Mouse (Mus musculus): ENCODE results near the gene Park7.

The Park7 gene

DNA sequence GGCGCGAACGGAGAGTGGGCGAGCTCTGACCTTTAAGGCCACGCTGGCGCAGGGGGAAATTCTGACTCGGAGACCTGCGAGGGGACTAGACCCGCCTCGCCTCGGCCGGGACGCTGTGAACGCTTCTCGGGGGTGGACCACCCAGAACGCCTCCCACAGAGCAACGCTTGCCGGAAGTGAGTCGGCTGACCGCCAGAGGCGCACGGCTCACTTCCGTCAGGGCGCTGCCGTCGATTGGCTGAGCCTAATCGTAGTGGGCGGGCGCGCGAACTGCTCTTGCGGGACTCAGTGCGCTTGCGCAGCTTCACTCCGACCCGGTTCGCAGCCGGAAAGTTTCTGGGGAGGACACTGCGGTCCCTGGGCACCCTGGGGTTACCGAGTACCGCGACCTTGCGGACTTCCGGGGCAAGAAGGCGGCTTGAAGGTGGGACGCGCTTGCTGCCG lies at the start of gene Park7, which contains the start of gene Tnfrsf9:
Park7 (minus strand) TSS at position 148 of the 444 bp plus-strand sequence.
Tnfrsf9 (plus strand) TSS at position 273 of the 444 bp plus-strand sequence.
- DNase-seq, result peak; percentile 98 to 99

DNA sequence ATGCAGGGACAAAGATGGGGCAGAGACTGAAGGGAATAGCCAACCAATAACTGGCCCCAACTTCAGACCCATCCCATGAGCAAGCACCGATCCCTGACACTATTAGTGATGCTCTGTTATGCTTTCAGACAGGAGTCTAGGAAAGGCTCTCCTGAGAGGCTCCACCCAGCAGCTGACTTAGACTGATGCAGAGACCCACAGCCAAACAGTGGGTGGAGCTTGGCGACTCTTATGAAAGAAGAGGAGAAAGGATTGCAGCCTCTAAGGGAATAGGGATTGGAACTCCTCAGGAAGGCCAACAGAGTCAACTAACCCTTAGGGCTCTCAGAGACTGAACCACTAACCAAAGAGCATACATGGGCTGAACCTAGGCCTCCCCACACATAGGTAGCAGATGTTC lies 49.5 kb upstream of the Park7 start:
- no peak for DNase-seq

DNA sequence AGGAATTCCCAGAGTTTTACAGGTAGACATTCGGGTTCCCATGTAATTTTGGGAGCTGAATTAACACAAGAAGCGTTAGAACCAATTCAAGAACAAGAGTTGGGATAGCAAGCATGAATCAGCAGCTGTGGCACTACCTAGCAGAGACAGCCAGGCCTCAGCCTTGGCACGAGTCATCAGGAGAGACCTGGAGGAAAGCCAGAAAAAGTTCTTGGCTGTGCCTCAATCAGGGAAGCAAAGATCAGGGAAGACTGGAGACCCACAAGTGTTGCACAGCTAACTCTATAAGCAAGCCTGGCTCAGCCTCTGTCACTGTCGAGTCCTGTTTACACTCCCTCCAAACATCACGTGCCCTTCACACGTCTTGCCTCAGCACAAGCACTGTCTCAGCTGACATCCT lies 48.0 kb upstream of the Park7 start:
- peak; percentile 71 to 82 for DNase-seq

DNA sequence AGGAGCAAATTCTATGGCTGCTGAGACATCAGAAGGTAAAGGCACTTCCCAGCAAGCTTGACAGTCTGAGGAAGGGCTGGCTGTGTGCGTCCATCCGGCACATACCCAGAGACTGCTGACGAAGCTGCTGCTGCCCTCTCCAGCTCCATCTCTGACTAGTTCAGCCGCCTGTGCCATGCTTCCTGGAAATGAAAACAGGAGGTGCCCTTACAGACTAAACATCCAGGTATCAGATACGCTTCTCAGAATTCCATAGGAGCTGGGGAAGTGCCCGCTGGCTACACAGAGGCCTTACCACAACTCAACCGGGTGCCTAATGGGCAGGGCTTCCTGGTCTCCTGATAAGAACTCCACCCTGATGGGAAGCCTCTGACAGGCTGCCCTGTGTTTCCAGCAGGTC lies 44.3 kb upstream of the Park7 start:
- peak; percentile 42 to 44 for DNase-seq

- DNase-seq, result no peak
These were observed 42.8 kb upstream of the Park7 start for GRCm38 (mm10) chr4:150957106-150957458.

DNA sequence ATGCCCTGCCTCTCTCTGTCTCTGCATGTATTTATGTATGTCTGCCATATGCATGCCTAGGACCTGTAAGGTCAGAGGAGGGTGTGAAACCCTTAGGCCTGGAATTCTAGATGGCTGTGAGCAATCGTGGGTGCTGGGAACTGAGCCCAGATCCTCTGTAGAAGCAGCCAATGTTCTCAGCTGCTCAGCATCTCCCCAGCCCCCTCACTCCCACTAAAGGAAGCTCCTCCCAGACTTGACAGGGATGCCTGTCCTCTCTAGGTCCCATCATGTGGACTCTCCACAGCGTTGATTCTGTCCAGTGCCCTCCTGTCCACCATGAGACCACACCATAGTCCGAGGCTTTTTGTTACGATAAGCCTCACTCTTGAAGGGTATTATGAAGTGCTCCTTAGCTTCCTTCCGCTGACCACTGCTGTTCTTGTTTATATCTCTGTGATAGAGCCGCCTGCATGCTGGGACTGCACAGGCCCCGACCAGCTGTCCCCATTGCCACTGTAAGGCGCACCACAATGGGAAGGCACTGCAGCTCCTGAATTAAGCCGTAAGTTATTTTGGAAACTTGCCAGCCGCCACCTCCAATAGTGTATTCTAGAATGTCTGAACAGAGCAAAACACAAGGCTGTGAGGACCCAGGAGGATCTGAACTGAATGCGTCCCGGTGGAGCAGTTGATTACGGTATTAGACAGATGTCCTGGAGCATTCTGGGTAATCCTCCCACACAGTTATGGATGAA lies 42.3 kb upstream of the Park7 start:
- DNase-seq, result no peak

- no peak for DNase-seq
These were observed 36.7 kb upstream of the Park7 start for GRCm38 (mm10) chr4:150950972-150951371.

- DNase-seq, result no peak
These were observed 30.5 kb upstream of the Park7 start for GRCm38 (mm10) chr4:150944707-150945106.

- DNase-seq, result no peak
These were observed 25.9 kb upstream of the Park7 start for GRCm38 (mm10) chr4:150939991-150940651.

DNA sequence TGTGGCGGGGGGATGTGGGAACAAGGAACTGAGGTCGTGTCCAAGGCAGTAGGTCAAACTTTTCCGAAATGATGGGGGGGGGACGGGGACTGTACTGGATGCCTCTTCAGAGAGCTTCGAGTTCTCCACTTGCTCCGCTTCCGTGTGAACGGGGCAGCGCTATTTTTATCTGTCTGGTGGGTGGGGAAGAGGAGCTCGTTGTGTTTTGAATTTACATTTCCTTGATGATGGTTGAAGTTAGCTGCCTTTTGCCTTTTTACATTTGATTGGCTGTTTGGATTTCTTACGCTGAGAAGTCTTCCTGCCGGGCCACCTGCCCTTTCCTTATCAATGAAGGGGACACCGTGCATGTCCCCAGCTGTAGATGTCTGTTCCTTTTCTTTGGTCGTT lies 23.8 kb upstream of the Park7 start:
- no peak for DNase-seq

DNA sequence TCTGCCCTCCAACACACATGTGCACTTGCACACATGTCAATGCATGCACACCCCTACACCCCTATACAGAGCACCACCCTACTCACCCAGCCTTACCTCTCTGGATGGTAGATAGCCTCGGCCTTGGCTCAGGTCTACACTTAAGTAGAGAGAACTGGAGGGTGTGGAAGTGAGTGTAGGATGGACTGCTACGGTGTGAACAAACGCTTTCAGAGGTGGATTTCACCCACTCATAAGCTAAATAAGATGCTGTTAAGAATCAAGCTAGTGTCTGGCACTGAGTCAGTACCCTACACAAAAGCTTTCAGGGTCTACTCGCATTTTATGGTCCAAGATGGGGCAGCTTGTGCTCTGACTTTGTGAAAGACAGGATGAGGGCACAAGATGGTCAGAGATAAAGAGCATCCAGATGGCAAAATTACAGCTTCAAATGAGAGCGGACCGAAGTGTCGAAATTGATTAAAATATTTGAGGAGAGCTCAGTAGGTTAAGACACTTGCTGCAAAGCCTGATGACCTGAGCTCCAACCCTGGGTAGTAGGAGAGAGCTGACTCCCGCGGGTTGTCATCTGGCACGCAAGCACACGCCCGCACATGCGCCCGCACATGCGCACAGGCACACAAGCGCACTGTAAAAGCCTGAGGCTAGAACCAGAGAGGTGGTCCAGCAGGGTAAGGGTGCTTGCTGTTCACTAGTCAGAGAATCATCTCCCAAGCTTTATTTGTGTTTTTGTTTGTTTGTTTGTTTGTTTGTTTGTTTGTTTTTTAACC lies 23.2 kb upstream of the Park7 start:
- peak in 1 of 2 experiments; percentile 53 for DNase-seq

DNA sequence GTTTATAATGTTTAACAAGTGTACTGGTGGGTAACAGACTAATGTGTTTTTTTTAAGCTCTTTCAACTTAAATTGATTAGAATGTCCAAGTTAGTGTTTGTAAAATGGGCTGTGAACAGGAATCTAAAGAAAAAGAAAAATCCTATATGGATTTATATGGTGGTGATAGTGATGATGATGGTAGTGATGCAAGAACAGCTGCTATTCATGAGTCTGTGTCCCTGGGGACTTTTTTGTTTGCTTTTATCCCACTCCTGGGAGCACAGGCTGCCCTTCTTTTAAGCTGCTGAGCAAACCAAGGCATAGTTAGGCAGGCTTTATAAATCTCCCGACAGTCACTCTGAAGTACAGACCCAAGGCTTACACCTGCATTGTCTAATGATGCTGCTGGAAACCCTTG lies 19.3 kb upstream of the Park7 start:
- DNase-seq, result no peak

DNA sequence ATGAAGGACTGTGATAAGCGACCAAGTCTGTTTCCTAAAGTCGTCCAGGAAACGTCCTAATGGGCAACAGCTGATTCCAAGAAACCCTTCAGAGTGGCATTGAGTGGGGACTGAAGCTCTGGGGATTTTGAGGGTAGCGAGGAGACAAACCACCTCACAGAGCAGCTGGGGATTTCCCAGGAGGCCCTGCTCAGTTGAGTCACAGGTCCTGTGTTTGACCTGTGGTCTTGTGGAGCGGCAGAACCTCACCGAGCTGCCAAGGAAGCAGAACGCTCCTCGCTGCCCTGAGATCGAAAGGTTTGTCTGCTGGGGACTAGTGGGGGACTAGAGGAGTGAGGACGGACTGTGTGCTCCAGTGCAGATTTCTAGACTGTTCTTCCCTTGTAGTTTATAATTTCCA lies 13.6 kb upstream of the Park7 start:
- DNase-seq, result no peak

- no peak for DNase-seq
These were observed 12.9 kb upstream of the Park7 start for GRCm38 (mm10) chr4:150926924-150927705.

GRCm38 (mm10) chr4:150925923-150926322 lies 11.7 kb upstream of the Park7 start:
- DNase-seq, result no peak

- no peak for DNase-seq
These were observed 10.7 kb upstream of the Park7 start for GRCm38 (mm10) chr4:150924936-150925335.

DNA sequence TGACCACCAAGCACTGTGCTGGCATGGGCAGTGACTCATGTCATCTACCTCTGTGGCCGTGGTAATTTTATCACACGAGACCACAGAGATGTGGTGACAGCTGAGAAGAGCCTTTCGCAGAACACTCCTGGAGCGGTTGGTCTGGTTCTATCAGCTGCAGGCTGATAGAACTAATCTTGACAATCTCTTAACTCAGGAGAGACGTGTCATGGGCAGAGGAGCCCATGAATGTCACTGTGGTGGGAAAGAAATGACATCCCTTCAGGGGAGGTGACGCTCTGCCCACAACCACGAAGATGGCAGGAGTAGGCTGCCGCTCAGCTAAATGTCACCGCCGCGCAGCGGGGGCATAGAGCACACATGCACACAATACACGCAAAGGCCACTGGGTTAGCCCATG lies 10.1 kb upstream of the Park7 start:
- DNase-seq, result no peak

- no peak for DNase-seq
These were observed 7.0 kb upstream of the Park7 start for GRCm38 (mm10) chr4:150921206-150921605.

DNA sequence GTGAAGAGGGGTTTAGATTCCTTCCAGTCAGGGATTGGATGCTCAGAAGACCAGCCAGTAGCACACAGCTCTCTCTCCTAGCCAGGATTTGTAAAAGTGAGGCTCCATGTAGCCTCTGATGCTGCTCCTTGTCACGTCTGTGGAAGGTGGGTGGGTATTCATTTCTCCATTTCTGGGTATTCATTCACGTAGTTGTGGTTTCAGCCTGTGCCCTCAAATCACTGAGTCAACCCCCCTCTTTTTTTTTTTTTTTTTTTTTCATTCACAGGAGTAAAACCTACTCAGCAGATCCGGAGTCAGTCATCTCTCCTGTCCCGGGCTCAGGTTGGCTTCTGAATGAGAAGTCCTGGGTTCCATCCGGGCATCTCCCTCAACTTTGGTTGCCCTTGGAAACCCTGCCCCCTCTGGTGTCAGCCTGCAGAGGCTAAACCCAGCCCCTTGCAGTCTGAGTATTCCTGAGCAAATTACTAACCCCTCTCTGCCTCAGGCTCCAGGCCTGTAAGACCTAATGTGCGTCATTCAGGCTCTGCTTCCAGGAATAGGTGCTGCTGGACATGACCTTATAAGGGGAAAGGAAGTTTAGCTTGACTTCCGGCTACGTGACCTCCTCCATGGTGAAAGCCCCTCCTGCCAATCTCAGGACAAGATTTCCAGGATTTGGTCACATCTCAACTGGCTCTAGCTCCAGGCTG lies 3.2 kb upstream of the Park7 start:
- DNase-seq, result no peak

- no peak for DNase-seq
These were observed 1.1 kb upstream of the Park7 start for GRCm38 (mm10) chr4:150915181-150915906.

- no peak for DNase-seq
These were observed 494 bp downstream of the Park7 start for GRCm38 (mm10) chr4:150913743-150914142.

Data from kidney, postnatal 36 days (tissue).